Mouse (Mus musculus) Patski (cell line): Measurements from ENCODE around the gene St8sia1. TPM values are rescaled to one million over a fixed set of nuclear protein-coding genes. Genes with fewer than 3 reads are reported as not detected.

Source experiments
- ATAC-seq: fragments of 100-300 bp; one replicate; pipeline ENCODE4 v1.8.0; 2021
- CTCF ChIA-PET: fragments of 350-600 bp; sonication (Branson Sonifier 250); formaldehyde crosslinking; loops from one replicate; lab custom pipeline; 2022; ENCODE audit warnings: inconsistent platforms; lab: Charles Lee
- POLR2A ChIA-PET: fragments of 350-600 bp; sonication (Branson Sonifier 250); formaldehyde crosslinking; loops from one replicate; lab custom pipeline; 2022; ENCODE audit warnings: antibody characterized with exemption, inconsistent platforms; lab: Charles Lee
- DNase-seq: peaks from one replicate; pipeline ENCODE4 v3.0.0-alpha.2; 2011; ENCODE audit warnings: low read depth, low spot score
- H3K27me3 ChIP-seq: fragments of 371-371 bp; one replicate; pipeline ENCODE4 v1.5.1; 2021
- CTCF ChIP-seq: fragments of 100-300 bp; IDR thresholded peaks from one replicate; pipeline ENCODE4 v1.5.1; 2021
- in situ Hi-C: fragments of 300-500 bp; cut with MboI; formaldehyde crosslinking; loops from 3 replicates; pipeline ENCODE4 v1.11.1; 2018; ENCODE audit warnings: low pct_unique_long_range_greater_than_20kb, mixed read lengths
- polyA plus RNA-seq: library from polyadenylated mRNA; unstranded; gene quantifications from one replicate; pipeline ENCODE4 v1.2.3, GENCODE M21; 2021

The St8sia1 gene
- polyA plus RNA-seq, 1 experiment from 2014 or later, result 0.65 TPM

- H3K27me3 ChIP-seq, result peaks cover 6% of the 10 kb centered on the region
- POLR2A ChIA-PET, result no interaction called here
- in situ Hi-C loops, result loop anchor here (10.0 kb wide), 1 partner anchor 455 kb away; no protein-coding TSS in a partner anchor
- ATAC-seq, result no peak
- CTCF ChIA-PET, result no interaction called here
- no peak for TF ChIP-seq CTCF
- DNase-seq, result no peak
Observed at GRCm38 (mm10) chr6:142979665-142980660, 15.7 kb upstream of the St8sia1 start.

GRCm38 (mm10) chr6:142977221-142977620 lies 13.0 kb upstream of the St8sia1 start:
- in situ Hi-C loops, result no loop called here
- DNase-seq, result no peak
- TF ChIP-seq CTCF, result peak; percentile 39
- CTCF ChIA-PET, result interaction anchor here (0.6 kb wide), 1 partner anchor 11 kb away, joined by 3 read pairs; no protein-coding TSS in a partner anchor
- POLR2A ChIA-PET, result no interaction called here
- H3K27me3 ChIP-seq, result peaks cover 6% of the 10 kb centered on the region
- ATAC-seq, result no peak

GRCm38 (mm10) chr6:142973289-142973688 lies 9.0 kb upstream of the St8sia1 start:
- no peak for DNase-seq
- POLR2A ChIA-PET, result no interaction called here
- in situ Hi-C loops, result no loop called here
- no peak for ATAC-seq
- no peaks in the 10 kb centered on the region for H3K27me3 ChIP-seq
- CTCF ChIA-PET, result no interaction called here
- no peak for TF ChIP-seq CTCF

GRCm38 (mm10) chr6:142972205-142972604 lies 8.0 kb upstream of the St8sia1 start:
- TF ChIP-seq CTCF, result no peak
- no peaks in the 10 kb centered on the region for H3K27me3 ChIP-seq
- ChIA-PET POLR2A (no interaction called here), CTCF (no interaction called here)
- ATAC-seq (no peak), DNase-seq (no peak)
- in situ Hi-C loops, result no loop called here

GRCm38 (mm10) chr6:142967407-142967806 lies 3.2 kb upstream of the St8sia1 start:
- ChIA-PET CTCF (no interaction called here), POLR2A (no interaction called here)
- ATAC-seq, result no peak
- in situ Hi-C loops, result loop anchor here (5.0 kb wide), 1 partner anchor 185 kb away; no protein-coding TSS in a partner anchor
- peaks cover 27% of the 10 kb centered on the region for H3K27me3 ChIP-seq
- no peak for DNase-seq
- no peak for TF ChIP-seq CTCF

- ChIA-PET CTCF (interaction anchor here (0.7 to 1.5 kb wide), 8 partner anchors 10 to 190 kb away, joined by 3 to 5 read pairs (median 3); no protein-coding TSS in a partner anchor), POLR2A (interaction anchor here (0.7 kb wide), 1 partner anchor 12 kb away, joined by 3 read pairs; no protein-coding TSS in a partner anchor)
- in situ Hi-C loops, result loop anchor here (5.0 kb wide), 2 partner anchors 92 to 182 kb away; no protein-coding TSS in a partner anchor
- H3K27me3 ChIP-seq, result peaks cover 35% of the 10 kb centered on the region
- peak; percentile 25 for DNase-seq
- TF ChIP-seq CTCF, result peak; percentile 84
- ATAC-seq, result peak; percentile 87
Observed at GRCm38 (mm10) chr6:142964531-142965385, 506 bp upstream of the St8sia1 start.

GRCm38 (mm10) chr6:142963480-142964075 lies 674 bp downstream of the St8sia1 start:
- in situ Hi-C loops, result loop anchor here (5.0 kb wide), 1 partner anchor 91 kb away; no protein-coding TSS in a partner anchor
- DNase-seq, result no peak

GRCm38 (mm10) chr6:142962881-142963280 lies 1.4 kb downstream of the St8sia1 start:
- ChIA-PET POLR2A (no interaction called here), CTCF (no interaction called here)
- DNase-seq, result no peak
- H3K27me3 ChIP-seq, result peaks cover 35% of the 10 kb centered on the region
- no peak for ATAC-seq
- in situ Hi-C loops, result loop anchor here (5.0 kb wide), 1 partner anchor 91 kb away; no protein-coding TSS in a partner anchor
- no peak for TF ChIP-seq CTCF

More at GRCm38 (mm10) chr6:142963480-142964075, 674 bp downstream of the St8sia1 start:
- H3K27me3 ChIP-seq, result peaks cover 35% of the 10 kb centered on the region
- no peak for ATAC-seq
- POLR2A ChIA-PET, result no interaction called here
- CTCF ChIA-PET, result no interaction called here
- no peak for TF ChIP-seq CTCF

- H3K27me3 ChIP-seq, result peaks cover 35% of the 10 kb centered on the region
- no peak for ATAC-seq
- in situ Hi-C loops, result loop anchor here (5.0 kb wide), 1 partner anchor 90 kb away; no protein-coding TSS in a partner anchor
- no peak for DNase-seq
- no peak for TF ChIP-seq CTCF
- POLR2A ChIA-PET, result no interaction called here
- CTCF ChIA-PET, result no interaction called here
Observed at GRCm38 (mm10) chr6:142962476-142962875, 1.8 kb downstream of the St8sia1 start.
